Mouse (Mus musculus): ENCODE measurements around the gene Gm49387.

DNA sequence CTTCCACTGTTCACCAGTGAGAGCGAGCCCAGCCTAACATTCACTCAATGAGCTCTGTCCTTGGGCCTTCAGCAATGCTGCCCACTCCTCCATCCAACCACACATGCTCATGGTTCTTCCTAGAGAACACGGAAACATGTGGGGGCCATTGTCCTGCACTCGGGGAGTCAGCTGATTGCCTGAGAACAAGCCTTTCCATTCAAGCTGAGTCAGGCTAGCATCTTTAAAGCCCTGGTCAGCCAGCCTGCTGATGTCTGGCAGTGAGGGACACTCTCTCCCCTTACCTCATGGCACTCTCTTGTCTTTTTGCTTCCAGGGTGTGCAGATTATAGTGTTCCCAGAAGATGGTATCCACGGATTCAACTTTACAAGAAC, 24.9 kb upstream of the Gm49387 start:
- TF ChIP-seq CTCF (IDR thresholded peaks at IDR 0.05; ENCODE audit: low read depth, low read length), result no peak
- TF ChIP-seq POLR2A (IDR thresholded peaks at IDR 0.05; ENCODE audit: insufficient read depth, low read length), result no peak
